Mouse (Mus musculus) lung, adult 18-20 months (tissue): ENCODE measurements around the gene Gm15217.

Source experiments
- DNase-seq, 2 experiments: peaks; one replicate each; pipeline ENCODE4 v3.0.0; 2022; ENCODE audit warnings: mixed read lengths in 2 of 2

The Gm15217 gene

GRCm38 (mm10) chr14:46398091-46398695 lies 19.0 kb downstream of the Gm15217 start:
- peak; percentile 65 to 76 for DNase-seq

GRCm38 (mm10) chr14:46399925-46400324 lies 20.7 kb downstream of the Gm15217 start:
- DNase-seq = no peak

- peak in 1 of 2 experiments; percentile 8 for DNase-seq
Measured at GRCm38 (mm10) chr14:46408319-46408718, 29.1 kb downstream of the Gm15217 start.

GRCm38 (mm10) chr14:46409016-46409415 lies 29.8 kb downstream of the Gm15217 start:
- no peak for DNase-seq

DNA sequence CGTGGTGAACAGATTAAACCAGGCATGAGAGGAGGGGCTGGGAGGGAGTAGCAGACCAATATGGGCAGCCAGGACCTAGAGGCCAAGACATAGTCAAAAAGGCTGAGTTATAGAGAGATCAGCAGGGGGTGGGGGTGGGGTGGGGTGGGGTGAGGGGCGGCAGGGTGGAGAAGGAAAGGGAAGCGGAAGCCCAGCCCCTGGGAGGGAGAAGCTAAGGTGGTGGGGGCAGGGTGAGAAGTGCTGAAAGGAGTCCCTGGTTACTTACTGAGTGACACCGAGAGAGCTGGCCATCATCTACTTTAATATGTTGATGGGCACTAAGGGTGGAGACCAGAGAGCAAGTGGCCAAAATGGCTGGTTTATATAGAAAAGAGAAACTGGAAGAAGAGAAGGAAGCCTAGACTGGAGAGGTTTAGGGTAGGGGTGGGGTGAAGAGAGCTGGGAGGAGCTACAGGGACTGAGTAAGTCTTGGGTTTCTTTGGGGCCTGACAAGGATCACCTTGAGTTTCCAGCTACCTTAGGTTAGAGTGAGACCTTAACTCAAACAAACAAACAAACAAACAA lies 31.4 kb downstream of the Gm15217 start:
- no peak for DNase-seq

GRCm38 (mm10) chr14:46412497-46413000 lies 33.3 kb downstream of the Gm15217 start:
- no peak for DNase-seq

DNA sequence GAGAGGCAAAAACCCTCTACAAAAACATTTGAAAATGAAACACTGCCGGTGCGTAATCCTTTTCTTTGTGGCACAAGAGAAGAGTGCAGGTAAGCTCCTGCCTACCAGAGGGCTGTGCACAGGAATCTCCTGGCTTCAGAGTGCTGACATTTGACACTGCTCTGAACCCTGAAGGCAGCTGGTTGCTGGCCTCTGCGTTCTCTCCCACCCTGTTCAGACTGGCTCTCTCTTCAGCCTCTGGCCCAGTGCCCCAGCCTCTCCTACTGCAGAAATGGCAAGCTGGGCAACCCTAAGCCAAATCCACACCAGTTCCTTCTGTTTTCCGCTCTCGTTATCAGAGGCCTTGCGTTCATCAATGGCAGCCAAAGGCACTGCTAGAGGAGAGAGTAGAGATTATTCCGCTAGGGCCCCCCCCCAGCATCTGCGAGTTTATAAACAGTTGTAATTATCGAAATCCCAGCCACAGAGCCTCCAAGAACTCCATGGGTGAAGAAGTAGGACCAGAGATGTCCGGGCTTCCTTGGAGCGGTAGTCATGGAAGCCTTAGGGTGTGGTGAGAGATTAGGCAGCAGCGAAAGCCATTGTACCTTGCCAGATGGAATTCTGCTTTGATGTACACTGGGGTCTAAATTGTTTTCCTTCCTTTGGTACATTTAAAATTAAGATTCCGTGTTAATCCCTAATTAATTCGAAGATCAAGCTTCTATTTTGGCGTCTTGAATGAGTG lies 39.3 kb downstream of the Gm15217 start:
- DNase-seq = peak; percentile 19 to 25

DNA sequence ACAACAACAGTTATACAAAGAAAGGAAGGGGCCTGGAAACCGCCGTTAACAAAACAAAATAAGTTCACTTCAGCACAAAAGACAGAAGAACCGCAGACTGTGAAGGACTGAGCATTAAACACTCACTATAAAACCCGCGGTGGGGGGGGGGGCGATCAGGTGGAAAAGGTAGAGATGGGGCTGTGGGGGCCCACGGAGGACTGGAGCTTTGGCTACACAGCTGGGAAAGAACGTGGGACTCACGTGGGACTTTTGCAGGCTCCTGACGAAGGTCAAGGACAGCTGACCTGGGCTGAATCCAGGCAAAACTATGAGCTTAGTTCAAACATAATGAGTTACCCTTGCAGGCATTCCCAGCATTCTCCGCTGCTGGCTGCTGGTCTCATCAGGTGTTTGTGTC lies 40.1 kb downstream of the Gm15217 start:
- no peak for DNase-seq

- DNase-seq = no peak
Measured at GRCm38 (mm10) chr14:46421823-46422222, 42.6 kb downstream of the Gm15217 start.

- no peak for DNase-seq
Measured at GRCm38 (mm10) chr14:46427251-46427650, 48.0 kb downstream of the Gm15217 start.

- no peak for DNase-seq
Measured at GRCm38 (mm10) chr14:46430231-46430630, 51.0 kb downstream of the Gm15217 start.
